Mouse (Mus musculus) forebrain, embryonic 16.5 days (tissue): ENCODE measurements around the gene Map2k7. TPM values are rescaled to one million over a fixed set of nuclear protein-coding genes. Genes with fewer than 3 reads are reported as not detected.

Experiments used
- ATAC-seq: fragments of 200-750 bp; cut with Nextera tagmentation; 2 replicates; pipeline ENCODE4 v1.8.0; 2017; ENCODE audit warnings: mild to moderate bottlenecking, moderate library complexity
- H3K27ac ChIP-seq: fragments of 300-500 bp; sonication (generic); 2 replicates; pipeline ENCODE4 v1.5.1; 2014; ENCODE audit warnings: low read length, control low read depth
- H3K27me3 ChIP-seq: fragments of 300-500 bp; sonication (generic); replicated peaks from 2 replicates; pipeline ENCODE4 v1.6.1; 2014; ENCODE audit warnings: low read length; ENCODE audit not compliant: control insufficient read depth, insufficient read depth
- H3K36me3 ChIP-seq: fragments of 300-500 bp; sonication (generic); 2 replicates; pipeline ENCODE4 v1.6.1; 2014; ENCODE audit not compliant: control insufficient read depth, insufficient read depth
- H3K4me1 ChIP-seq: fragments of 300-500 bp; sonication (generic); replicated peaks from 2 replicates; pipeline ENCODE4 v1.6.1; 2014; ENCODE audit warnings: low read length; ENCODE audit not compliant: control insufficient read depth, insufficient read depth
- H3K4me2 ChIP-seq: fragments of 300-500 bp; sonication (generic); 2 replicates; pipeline ENCODE4 v1.6.1; 2014; ENCODE audit warnings: mild to moderate bottlenecking, low read length, control low read depth
- H3K4me3 ChIP-seq: fragments of 300-500 bp; sonication (generic); replicated peaks from 2 replicates; pipeline ENCODE4 v1.5.1; 2014; ENCODE audit warnings: mild to moderate bottlenecking, low read length, control low read depth
- H3K9ac ChIP-seq: fragments of 300-500 bp; sonication (generic); replicated peaks from 2 replicates; pipeline ENCODE4 v1.6.1; 2014; ENCODE audit warnings: low read depth, low read length, control low read depth
- H3K9me3 ChIP-seq: fragments of 300-500 bp; sonication (generic); 2 replicates; pipeline ENCODE4 v1.6.1; 2016; ENCODE audit warnings: low read length; ENCODE audit not compliant: control insufficient read depth
- WGBS: fragments of 180-500 bp; shearing (Covaris S2); extraction: QIAGEN DNeasy Blood & Tissue Kit; methylation state at CpG from one replicate; pipeline ENCODE4 v1.1.7; 2014; 5-methylcytosine and 5-hydroxymethylcytosine counted together
- polyA plus RNA-seq: library from polyadenylated mRNA; unstranded; fragments of >200 nt; fragmentation: Nextera tagmentation; extraction: Ambion mirVana; gene quantifications from 2 replicates; pipeline ENCODE4 v1.2.1, GENCODE M21; 2015

Gene Map2k7
- polyA plus RNA-seq, 1 experiment from 2014 or later: 28.9 TPM

- H3K9me3 ChIP-seq: 0 out of 2 replicates have a peak, but pooled peaks cover 3% of the 10 kb centered on the region
- no peak overlapping the region for H3K27ac ChIP-seq
- ATAC-seq: no peak
- H3K36me3 ChIP-seq: peaks cover 27% of the 10 kb centered on the region
- WGBS: 47% methylated on average over 2 of the region's 2 CpGs
- H3K4me2 ChIP-seq: no peak overlapping the region
- peaks cover 4% of the 10 kb centered on the region; the same call in 1 of the 2 replicates for H3K27me3 ChIP-seq
- peaks cover 15% of the 10 kb centered on the region for H3K4me1 ChIP-seq
- no peak overlapping the region for H3K4me3 ChIP-seq
- H3K9ac ChIP-seq: no peak overlapping the region
These were observed 31.6 kb upstream of the Map2k7 start for GRCm38 (mm10) chr8:4207016-4207350.

GRCm38 (mm10) chr8:4211097-4211496, 27.4 kb upstream of the Map2k7 start:
- Histone ChIP-seq H3K27ac (no peak overlapping the region), H3K9ac (no peak overlapping the region), H3K9me3 (0 out of 2 replicates have a peak, but pooled peaks cover 3% of the 10 kb centered on the region), H3K36me3 (peaks cover 19% of the 10 kb centered on the region), H3K4me2 (no peak overlapping the region), H3K4me1 (peaks cover 48% of the 10 kb centered on the region), H3K27me3 (no peaks in the 10 kb centered on the region), H3K4me3 (no peak overlapping the region)
- WGBS: 62% methylated on average over 6 of the region's 6 CpGs
- ATAC-seq: no peak

GRCm38 (mm10) chr8:4212809-4213209, 25.7 kb upstream of the Map2k7 start:
- H3K4me1 ChIP-seq: peaks cover 35% of the 10 kb centered on the region
- peak overlapping the region; percentile 16; the same call in 1 of the 2 replicates for H3K27ac ChIP-seq
- H3K27me3 ChIP-seq: no peaks in the 10 kb centered on the region
- WGBS: under 1% methylated on average over 25 of the region's 25 CpGs
- peak overlapping the region; percentile 96 for H3K4me2 ChIP-seq
- H3K4me3 ChIP-seq: peak overlapping the region; percentile 49
- peak; percentile 1; the same call in 1 of the 2 replicates for ATAC-seq
- 0 out of 2 replicates have a peak, but pooled peaks cover 3% of the 10 kb centered on the region for H3K9me3 ChIP-seq
- H3K36me3 ChIP-seq: peaks cover 17% of the 10 kb centered on the region
- H3K9ac ChIP-seq: peak overlapping the region; percentile 62

GRCm38 (mm10) chr8:4213210-4214005, 25.1 kb upstream of the Map2k7 start:
- H3K4me1 ChIP-seq: peaks cover 35% of the 10 kb centered on the region
- H3K36me3 ChIP-seq: peaks cover 17% of the 10 kb centered on the region
- H3K9ac ChIP-seq: peak overlapping the region; percentile 62
- WGBS: 8% methylated on average over 18 of the region's 18 CpGs
- ATAC-seq: peak; percentile 6
- H3K4me3 ChIP-seq: peak overlapping the region; percentile 49
- H3K9me3 ChIP-seq: 0 out of 2 replicates have a peak, but pooled peaks cover 3% of the 10 kb centered on the region
- H3K27ac ChIP-seq: no peak overlapping the region; the same call in 1 of the 2 replicates
- no peaks in the 10 kb centered on the region for H3K27me3 ChIP-seq
- H3K4me2 ChIP-seq: peak overlapping the region; percentile 96

- H3K27ac ChIP-seq: no peak overlapping the region
- peaks cover 35% of the 10 kb centered on the region for H3K4me1 ChIP-seq
- peak overlapping the region; percentile 49 for H3K4me3 ChIP-seq
- 20% methylated on average over 33 of the region's 33 CpGs for WGBS
- peaks cover 17% of the 10 kb centered on the region for H3K36me3 ChIP-seq
- H3K27me3 ChIP-seq: no peaks in the 10 kb centered on the region
- peak overlapping the region; percentile 96 for H3K4me2 ChIP-seq
- H3K9ac ChIP-seq: peak overlapping the region; percentile 62; the same call in 1 of the 2 replicates
- 0 out of 2 replicates have a peak, but pooled peaks cover 2% of the 10 kb centered on the region for H3K9me3 ChIP-seq
- ATAC-seq: no peak
These were observed 24.2 kb upstream of the Map2k7 start for GRCm38 (mm10) chr8:4214006-4214980.

GRCm38 (mm10) chr8:4216296-4216695, 22.2 kb upstream of the Map2k7 start:
- peak; percentile 3; the same call in 1 of the 2 replicates for ATAC-seq

GRCm38 (mm10) chr8:4216791-4217621, 21.5 kb upstream of the Map2k7 start, which contains the start of gene Prr36:
Prr36 (minus strand) TSS chr8:4217459.
- Histone ChIP-seq H3K27ac (peak within 1 kb of the TSS; percentile 95), H3K4me2 (peak within 1 kb of the TSS; percentile 96), H3K9me3 (no peaks in the 10 kb centered on the region), H3K4me3 (peak within 1 kb of the TSS; percentile 83), H3K4me1 (peaks cover 35% of the 10 kb centered on the region), H3K9ac (peak within 1 kb of the TSS; percentile 92), H3K36me3 (peaks cover 3% of the 10 kb centered on the region; the same call in 1 of the 2 replicates), H3K27me3 (no peaks in the 10 kb centered on the region)
- under 1% methylated on average over 44 of the region's 44 CpGs for WGBS
- ATAC-seq: peak; percentile 88

More at GRCm38 (mm10) chr8:4216296-4216695, 22.2 kb upstream of the Map2k7 start:
- Histone ChIP-seq H3K4me2 (peak overlapping the region; percentile 96), H3K9ac (peak overlapping the region; percentile 92), H3K27me3 (no peaks in the 10 kb centered on the region), H3K4me3 (peak overlapping the region; percentile 83), H3K4me1 (peaks cover 35% of the 10 kb centered on the region), H3K36me3 (peaks cover 3% of the 10 kb centered on the region; the same call in 1 of the 2 replicates), H3K27ac (peak overlapping the region; percentile 95), H3K9me3 (no peaks in the 10 kb centered on the region)
- 4% methylated on average over 18 of the region's 18 CpGs for WGBS

- Histone ChIP-seq H3K36me3 (peaks cover 3% of the 10 kb centered on the region; the same call in 1 of the 2 replicates), H3K9me3 (no peaks in the 10 kb centered on the region), H3K4me1 (peaks cover 14% of the 10 kb centered on the region), H3K27me3 (no peaks in the 10 kb centered on the region), H3K4me2 (no peak overlapping the region), H3K9ac (no peak overlapping the region), H3K27ac (no peak overlapping the region), H3K4me3 (no peak overlapping the region)
- no peak for ATAC-seq
- WGBS: 89% methylated on average over 3 of the region's 3 CpGs
These were observed 18.9 kb upstream of the Map2k7 start for GRCm38 (mm10) chr8:4219617-4220016.
